Mouse (Mus musculus): ENCODE measurements around the gene Scamp2.

DNA sequence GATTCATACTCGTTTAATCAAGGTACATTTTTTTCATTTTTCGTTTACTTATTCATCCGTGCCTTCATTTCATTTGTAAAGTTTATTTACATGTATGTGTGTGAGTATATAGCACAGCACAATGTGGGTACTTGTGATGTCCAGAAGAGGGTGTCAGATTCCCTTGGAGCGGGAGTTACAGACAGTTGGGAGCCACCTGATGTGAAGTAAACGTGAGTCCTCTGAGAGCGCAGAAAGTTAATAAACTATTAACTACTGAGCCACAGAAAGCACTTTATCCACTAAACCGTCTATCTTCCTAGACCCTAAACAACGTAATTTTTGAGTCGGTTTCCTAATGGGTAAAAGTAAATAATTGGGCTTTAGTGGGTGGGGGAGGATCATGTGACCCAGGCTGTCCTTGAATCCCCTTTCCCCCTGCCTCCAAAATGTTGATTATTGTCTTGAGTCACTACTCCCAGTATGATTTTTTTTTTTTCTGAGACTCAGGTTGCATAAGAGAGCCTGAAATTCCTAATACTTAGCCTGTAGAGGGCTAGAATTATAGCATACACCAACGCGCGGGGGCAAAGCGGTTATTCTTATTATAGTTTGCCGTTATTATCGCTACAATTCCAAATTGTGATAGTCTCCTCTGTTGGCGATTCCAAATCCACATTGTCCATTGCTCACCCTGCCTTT, 40.2 kb upstream of the Scamp2 start:
- TF ChIP-seq POLR2A (IDR thresholded peaks at IDR 0.05; ENCODE audit: insufficient read depth, low read depth, low read length) (no peak), CTCF (IDR thresholded peaks at IDR 0.05; ENCODE audit: insufficient read depth, low read depth, low read length) (no peak)
